Mouse (Mus musculus) thymus, postnatal 0 days (tissue): ENCODE data around the gene Foxo3. TPM values are rescaled to one million over a fixed set of nuclear protein-coding genes. Genes with fewer than 3 reads are reported as not detected.
A peak's percentile ranks its signal among the peaks of the same experiment; 100 is the strongest.

ENCODE experiments used
- DNase-seq: peaks from one replicate; pipeline ENCODE4 v3.0.0-alpha.2; 2015; ENCODE audit warnings: low spot score
- polyA plus RNA-seq: library from polyadenylated mRNA; unstranded; fragments of >200 nt; fragmentation: Nextera tagmentation; extraction: Ambion mirVana; gene quantifications from 2 replicates; pipeline ENCODE4 v1.2.1, GENCODE M21; 2015

The Foxo3 gene
- polyA plus RNA-seq, result 12.1 and 14.0 TPM in 2 replicates

GRCm38 (mm10) chr10:42276507-42277345, at the start of gene Foxo3:
Gene Foxo3, minus strand, starts transcription at chr10:42276755.
- DNase-seq, result peak; percentile 96

DNA sequence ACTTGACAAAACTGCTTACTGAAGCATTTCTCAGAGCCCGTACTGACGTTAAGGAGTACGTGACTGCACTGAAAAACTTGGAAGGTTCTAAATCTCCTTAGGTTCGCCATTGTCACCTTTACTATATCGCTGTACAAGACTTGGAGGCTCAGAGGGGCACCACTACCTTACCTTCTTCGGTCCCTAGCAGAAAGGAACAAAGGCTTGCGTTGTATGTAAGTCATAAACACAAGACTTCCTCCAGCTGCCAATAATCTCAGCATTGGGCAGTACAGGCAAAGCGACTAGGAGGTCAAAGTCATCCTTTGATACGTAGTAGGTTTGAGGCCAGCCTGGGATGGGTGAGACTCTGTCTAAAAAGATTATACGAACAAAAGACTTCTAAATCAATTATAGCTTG, 48.8 kb upstream of the Foxo3 start:
- DNase-seq, result no peak

DNA sequence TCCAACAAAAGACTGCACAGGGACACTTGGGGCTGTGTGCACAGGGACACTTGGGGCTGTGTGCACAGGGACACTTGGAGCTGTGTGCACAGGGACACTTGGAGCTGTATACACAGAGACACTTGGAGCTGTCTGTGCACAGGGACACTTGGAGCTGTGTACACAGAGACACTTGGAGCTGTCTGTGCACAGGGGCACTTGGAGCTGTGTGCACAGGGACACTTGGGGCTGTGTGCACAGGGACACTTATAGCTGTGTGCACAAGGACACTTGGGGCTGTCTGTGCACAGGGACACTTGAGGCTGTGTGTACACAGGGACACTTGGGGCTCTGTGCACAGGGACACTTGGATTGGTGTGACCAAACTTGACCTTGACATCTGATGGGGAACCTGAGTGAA, 47.4 kb upstream of the Foxo3 start:
- DNase-seq, result no peak

DNA sequence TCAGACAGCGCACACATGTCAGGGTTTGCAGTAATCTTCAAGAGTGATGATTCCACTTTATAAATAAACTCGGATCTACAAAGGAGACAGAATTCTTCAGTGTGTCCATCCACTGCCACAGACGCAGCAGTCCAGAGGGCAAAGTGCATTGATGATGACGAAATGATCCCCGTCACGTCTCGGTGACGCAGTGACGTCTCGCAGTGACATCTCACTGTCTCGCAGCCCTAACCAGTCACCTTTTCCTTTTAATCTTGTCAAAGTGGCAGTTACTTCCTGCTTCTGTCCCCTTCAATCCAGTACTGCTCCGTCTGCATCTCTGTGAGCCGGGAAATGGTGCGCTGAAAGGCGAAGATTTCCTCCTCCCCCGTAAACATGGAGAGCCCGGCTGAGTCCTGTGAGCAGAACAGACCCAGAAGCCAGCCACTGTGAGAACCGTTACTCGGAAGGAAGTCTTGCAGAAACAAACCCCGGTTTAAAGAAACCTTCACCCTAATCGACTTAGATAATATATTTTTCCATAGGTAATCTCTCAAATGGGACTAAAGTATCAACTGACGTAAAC, 36.7 kb upstream of the Foxo3 start:
- DNase-seq, result no peak

GRCm38 (mm10) chr10:42312557-42312956, 36.0 kb upstream of the Foxo3 start:
- no peak for DNase-seq

DNA sequence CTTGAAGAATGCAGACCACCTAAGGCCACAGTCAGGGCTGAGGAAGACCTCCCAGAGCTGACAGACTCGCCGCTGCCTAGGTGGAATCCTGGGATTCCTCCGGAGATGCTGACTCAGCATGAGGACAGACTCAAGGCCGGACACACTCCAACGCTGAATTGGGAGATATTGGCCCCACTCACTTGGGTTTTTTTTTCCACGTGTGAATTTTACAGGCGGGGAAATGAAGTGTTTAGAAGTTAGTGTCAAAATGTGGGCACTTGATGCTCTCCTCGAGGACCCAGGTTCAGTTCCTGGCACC, 32.1 kb upstream of the Foxo3 start:
- no peak for DNase-seq

DNA sequence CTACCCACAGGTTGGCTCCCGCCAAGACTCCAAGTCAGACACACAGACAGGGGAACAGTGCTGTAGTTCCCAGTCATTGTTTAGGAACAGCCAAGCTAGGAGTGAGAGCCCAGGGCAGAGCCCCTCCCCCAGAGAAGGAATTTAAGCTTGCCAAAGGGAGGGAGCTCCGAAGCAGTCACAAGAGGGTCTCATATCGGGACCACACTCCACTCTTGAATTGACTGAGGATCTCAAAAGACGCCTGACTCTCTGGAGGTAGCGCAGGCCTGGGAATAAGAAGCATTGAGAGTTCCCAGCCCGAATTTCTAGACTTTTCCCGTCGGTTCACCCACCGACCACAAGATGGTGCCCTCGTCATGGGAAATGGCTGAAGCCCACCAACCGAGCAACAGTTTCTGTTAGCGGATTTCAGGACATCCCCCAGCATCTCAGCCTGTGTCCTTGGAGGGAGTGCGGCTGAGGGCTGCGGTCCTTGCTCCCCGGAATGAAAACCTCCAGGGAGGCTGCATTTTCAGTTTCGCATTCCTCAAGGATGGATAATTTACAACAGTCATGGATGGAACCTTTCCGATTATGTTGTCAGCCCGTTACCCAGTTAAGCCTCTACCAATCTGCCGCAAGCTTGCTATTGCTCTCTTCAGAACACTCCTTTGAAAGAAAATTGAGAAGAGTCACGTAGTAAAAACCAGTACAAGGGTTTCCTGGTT, 31.6 kb upstream of the Foxo3 start:
- DNase-seq, result peak; percentile 71

- no peak for DNase-seq
Observed at GRCm38 (mm10) chr10:42306422-42306821, 29.9 kb upstream of the Foxo3 start.

DNA sequence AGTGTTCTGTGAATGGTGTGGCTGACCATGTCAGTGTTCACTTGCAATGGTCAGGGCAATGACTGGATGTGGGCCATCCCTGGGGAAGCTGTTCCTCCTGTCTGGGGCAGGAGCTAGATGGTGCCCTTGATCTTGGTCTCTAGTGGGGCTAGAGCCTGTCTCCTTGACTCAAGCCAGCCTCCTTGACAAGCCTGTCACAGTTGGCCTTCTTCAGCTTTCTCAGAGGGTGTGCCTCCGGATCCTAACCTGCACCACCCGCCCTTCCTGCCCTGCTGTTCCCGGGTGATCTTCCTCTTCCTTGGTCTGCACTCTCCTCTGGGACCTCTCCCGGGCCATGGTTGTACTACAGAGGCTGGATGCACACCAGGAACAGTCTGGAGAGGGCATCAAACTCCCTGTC, 24.2 kb upstream of the Foxo3 start:
- DNase-seq, result no peak

DNA sequence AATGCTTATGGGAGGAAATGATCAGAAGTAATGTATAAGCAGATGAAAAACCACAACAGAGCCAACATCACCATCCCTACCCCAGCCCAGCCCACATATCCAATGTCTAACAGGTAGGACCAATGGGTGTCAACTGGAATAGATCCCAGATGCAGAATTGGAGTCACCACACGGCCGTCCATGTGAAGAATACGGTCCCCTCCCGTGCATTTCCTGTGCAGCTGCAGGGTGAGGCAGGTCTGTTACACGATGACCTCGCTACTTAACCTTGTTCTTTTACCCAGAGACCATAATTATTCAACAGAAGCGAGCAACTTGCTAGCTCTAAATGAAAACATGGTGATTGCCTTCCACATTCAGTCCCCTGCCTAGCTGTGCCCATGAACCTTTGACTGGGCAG, 23.4 kb upstream of the Foxo3 start:
- DNase-seq, result peak; percentile 53

DNA sequence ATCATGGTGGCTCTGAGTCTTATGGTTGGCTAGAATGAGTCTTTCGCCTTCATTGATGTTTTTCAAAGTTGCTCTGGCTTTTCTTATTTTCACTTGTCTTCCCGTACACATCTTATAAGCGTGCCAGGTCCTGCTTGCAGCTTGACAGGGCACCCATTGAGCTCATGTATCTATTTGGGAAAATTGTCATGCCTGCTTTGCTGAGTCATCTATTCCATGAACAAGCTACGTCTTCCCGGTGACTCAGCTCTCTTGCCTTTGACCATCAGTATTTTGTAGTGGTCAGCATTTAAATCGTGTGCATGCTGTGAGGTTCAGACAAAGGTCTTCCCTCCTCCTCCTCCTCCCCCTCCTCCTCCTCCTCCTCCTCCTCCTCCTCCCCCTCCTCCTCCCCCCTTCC, 22.9 kb upstream of the Foxo3 start:
- no peak for DNase-seq

DNA sequence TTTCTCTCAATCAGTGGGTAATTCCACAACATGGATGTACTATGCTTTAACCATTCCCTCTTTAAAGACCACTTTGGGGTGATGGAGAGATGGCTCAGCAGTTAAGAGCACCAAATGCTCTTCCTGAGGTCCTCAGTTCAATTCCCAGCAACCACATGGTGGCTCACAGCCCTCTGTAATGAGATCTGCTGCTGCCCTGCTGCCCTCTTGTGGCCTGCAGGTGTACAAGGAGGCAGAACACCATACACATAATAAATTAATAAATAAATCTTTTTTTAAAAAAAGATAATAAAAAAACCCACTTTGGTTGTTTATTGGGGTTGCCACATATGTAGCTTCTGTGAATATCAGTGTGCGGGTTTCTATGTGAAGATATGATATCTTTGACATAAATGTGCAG, 21.4 kb upstream of the Foxo3 start:
- no peak for DNase-seq

DNA sequence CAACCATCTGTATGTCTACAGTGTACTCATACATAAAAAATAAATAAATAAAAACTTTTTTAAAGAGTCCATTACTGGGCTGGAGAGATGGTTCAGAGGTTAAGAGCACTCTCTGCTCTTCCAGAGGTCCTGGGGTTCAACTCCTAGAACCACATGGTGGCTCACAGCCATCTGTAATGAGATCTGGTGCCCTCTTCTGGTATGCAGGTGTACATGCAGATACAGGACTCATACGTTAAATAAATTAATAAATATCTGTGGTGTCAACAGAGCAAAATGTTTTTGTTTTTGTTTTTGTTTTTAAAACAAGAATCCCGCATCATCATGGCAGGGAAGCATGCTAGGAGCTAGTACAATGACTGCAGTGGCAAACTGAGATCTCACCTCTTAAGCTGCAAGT, 20.6 kb upstream of the Foxo3 start:
- DNase-seq, result no peak

DNA sequence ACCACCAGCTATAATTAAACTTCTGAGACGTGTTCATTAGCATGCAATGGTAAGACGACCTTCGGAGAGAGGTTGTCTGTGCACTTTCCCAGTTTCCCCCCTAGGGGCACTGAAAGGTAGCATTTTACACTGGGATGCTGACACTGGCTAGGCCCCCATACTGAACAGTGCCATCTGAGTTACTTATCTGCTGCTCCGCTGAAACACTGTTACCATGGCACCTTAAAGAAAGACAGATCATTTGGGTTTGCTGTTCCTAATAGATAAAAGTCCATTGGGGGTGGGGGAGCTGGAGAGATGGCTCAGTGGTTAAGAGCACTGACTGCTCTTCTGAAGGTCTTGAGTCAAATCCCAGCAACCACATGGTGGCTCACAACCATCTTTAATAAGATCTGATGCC, 20.0 kb upstream of the Foxo3 start:
- DNase-seq, result no peak

DNA sequence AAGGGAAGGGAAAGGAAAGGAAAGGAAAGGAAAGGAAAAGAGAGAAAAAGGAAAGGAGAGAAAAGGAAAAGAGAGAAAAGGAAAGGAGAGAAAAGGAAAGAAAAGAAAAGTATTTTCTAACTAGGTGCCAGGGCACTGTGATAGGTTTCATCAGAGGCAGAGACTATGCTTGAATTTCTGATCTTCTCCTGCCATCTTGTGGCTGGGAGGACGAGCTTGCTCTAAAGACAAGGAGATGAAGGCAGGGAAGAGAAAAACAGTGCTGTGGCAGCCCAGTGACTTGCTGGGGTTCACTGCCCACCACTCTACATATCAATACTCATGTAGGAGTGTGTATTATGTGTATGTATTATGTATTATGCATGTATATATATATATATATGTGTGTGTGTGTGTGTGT, 18.5 kb upstream of the Foxo3 start:
- peak; percentile 73 for DNase-seq

DNA sequence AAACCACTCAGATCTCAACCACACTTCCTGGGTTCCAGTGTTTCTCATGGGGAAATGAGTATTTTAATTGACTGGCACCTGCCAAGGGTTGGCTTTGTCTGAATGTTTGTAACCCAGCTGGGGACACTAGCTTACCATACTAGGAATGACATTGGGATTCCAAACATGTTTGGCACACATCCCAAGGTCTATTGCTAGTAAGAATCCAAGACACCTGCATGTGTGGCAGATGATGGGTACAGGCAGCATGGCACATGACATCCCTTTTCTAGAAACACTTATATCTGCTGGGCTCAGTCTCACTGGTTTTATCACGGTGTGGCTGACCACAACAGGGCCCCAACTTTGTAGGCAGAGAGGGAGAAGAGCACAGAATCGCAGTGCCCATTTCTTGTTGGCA, 17.8 kb upstream of the Foxo3 start:
- DNase-seq, result no peak

DNA sequence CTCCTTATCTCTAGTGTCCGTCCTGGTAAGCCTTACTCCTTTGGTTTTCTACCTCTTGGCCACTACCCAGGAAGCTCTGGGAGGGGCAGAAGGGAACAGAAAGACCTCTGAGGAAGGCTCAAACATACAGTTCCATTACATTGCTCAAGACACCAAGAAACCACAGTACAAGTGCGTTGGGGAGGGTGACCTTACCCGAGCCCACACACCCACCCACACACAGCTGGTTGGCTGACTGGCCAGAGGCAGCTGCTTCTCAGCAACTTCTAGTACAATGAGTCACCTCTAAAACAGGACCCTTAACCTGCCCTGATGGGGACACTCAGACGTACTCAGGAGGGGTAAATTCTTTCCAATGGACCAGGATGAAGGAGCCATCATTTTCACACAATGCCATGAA, 17.3 kb upstream of the Foxo3 start:
- no peak for DNase-seq

DNA sequence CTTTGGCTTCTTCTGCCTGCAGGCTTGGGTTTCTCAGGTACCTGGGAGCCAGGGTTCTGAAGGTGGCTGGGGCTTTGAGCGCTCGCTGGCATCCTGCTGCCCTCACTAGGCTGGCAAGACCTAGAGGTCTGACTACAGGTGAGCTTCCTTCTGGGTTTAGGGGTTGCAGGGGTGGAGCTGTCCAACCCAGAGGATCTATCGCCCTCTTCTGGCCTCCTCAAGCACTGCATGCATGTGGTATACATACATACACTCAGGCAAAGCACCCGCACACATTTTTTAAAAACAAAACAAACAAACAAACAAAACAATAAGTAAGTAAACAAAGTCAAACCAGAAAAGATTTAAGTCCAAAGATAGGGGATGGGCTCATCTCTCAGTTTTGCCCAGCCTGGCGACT, 14.8 kb upstream of the Foxo3 start:
- peak; percentile 82 for DNase-seq

DNA sequence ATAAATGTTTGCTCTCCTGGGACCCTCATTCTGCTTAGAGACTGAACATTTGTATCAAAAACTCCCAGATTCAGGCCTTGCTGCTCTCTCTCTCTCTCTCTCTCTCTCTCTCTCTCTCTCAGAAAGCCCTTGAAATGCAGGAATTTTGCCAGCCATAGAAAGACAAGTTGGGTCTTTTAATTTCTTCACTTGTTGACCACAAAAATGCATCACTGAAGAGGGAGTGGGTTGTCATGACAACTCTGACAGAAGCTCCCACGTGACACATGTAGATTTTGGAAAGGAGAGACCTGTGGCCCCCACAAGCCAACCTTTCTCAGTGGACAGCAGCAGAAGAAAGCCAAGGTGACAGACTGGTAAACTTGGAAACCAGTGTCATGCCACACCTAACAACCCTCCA, 11.1 kb upstream of the Foxo3 start:
- DNase-seq, result no peak

DNA sequence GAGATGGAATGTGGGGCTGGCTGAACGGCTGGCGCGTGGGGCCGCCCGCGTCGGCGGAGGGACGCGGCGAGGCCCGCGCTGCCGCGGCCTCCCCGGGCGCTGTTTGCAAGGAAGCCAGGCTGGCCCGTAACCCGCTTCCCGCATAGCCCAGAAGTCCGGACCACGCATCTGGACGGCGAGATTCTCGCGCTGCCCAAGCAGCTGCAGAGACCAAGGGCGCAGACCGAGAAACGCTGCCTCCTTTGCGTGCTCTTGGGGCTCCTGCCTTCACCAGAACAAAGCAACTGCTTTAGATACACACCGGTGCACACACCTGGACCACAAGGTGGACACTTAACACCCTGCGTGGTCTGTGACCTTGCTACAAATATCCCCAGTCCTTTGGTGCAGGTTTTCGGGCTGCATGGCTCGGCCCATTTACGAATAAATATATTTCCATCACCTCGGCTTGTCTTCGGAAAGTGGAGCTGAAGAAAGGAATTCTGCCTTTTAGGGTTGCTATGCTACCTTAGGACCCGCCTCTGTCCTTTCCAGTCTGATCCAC, 1.8 kb upstream of the Foxo3 start:
- no peak for DNase-seq

DNA sequence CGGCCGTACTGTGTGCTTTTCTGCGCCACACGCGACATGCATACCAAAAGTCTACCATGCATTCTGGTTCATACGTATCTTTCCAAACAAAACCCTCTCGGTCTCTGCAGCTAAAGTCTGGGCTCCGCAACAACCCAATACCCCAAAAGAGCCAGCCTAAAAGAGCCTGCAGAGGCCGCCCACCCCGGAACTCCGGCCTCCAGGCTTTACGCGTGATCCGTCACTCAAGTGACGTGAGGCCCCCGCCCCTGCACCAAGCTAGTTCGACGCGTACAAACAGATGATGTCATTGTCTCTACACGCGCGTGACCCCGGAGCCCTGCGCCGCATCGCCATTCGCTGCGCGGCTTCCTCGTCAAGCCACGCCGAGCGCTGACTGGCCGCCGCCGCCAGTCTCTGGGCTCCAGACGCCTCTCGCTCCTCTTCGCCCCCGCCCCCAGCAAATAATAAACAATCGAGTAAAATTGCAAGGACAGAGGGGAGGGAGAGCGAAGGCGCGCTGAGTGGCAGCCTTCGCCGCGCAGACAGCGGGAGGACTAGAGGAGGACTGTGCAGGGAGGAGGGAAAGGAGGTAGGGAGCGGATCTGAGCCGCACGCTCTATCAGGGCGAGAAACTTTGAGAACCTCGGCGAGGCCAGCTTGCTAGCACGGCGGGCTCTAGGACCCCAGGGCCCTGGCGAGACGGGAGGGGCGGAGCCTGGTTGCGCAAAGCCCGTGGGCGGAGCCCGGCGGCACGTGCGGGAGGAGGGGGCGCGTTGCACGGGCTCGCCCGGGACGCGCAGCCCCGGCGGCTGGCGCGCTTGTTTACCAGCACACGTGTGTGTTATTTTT, 1.1 kb upstream of the Foxo3 start:
- peak; percentile 99 for DNase-seq
